Mouse (Mus musculus): ENCODE data around the gene Eif3d.
"Not testable (repeated sequence)": the region's sequence is repeated elsewhere in the genome, so short reads cannot be mapped to it uniquely, and the experiment has no call there.

Gene Eif3d

DNA sequence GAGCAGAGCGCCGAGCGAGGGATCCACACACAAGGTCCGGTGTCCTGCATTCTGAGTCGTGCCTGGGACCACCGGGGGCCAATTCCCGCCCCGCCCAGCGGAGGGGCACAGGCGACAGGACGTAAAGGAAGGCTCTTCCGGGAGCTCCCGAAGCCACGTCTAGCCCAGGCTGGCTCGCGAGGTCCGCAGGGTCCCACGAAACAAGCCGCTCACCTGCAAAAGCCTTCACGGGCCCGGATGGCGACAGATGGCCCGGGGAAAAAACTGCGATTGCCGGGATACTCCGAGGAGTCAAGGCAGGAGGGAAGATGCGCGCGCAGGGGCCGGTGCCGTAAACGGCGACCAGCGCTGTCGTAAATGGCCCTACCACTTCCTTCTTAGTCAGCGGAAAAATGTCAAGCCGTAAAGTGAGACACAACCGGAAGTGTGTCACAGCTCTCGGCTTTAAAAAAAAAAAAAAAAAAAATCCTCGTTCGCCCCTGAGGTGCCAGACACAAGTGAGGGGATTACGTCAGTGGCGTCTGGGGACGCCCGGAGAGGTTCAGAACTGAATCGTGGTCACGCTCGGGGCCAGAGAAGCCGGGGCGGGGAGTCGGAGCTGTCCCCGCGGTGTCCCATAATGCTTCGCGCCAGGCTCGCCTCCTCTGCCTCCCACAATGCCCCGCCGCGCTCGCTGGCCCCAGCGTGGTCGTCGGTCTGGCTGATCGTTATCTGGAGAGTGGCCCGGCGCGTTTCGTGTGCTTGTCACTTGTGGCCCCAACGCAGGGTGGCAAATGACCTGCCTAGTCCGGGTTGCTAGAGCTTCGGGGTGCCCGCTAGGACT lies at the start of gene Eif3d:
Gene Eif3d (minus strand): TSS at position 344 of the 823 bp plus-strand sequence.
- DNase-seq (ENCODE audit: low spot score), result peak; percentile 97

DNA sequence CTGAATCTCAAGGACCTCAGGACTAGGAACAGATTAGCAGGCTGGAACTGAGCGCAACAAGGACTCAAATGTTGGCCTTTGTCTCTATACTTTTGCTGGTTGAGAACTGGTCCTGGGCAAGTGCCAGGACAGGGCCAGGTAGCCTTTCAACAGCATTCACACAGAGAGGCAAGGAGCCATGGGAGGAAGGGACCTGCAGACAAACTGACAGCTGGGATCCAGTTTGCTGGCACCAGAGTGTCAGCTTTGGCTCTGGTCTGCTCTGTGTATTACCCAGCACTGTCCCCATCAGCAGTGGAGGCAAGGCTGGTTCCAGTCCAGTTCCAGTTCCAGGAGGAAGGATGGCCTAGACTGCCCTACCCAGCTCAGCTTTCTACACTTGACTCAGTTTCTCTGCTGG lies 43.4 kb upstream of the Eif3d start:
- DNase-seq (ENCODE audit: low spot score), result no peak

DNA sequence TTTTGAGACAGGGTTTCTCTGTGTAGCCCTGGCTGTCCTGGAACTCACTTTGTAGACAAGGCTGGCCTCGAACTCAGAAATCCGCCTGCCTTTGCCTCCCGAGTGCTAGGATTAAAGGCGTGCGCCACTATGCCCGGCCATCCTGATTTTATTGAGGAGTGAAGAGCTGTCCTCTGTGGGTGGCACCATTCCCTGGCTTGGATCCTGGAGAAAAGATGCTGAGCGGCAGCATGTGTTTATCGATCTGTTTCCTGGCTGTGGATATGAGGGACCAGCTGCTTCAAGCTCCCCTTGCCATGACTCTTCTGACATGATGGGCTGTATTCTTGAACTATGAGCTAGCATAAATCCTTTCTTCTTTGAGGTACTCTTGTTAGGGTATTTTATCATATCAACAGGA lies 37.6 kb upstream of the Eif3d start:
- DNase-seq (ENCODE audit: low spot score), result not testable (repeated sequence)

DNA sequence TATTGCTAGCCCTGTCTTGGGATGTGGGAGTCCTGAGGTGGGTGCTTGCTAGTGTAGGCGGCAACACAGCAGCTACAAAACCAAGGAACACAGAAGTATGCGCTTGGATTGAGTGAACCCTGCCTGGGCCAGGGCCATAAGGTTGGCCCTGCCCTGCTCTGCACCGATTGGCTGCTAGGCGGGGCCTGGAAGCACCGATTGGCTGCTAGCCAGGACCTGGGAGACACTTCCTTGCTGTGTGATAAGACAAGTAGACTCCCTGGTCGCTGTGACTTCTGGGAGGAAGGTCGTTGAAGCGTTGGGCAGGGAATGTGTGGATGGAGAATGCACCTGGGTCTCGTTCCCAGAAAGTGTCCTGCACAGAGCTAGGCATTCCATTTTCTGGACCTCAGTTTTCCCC lies 33.3 kb upstream of the Eif3d start:
- no peak for DNase-seq (ENCODE audit: low spot score)

DNA sequence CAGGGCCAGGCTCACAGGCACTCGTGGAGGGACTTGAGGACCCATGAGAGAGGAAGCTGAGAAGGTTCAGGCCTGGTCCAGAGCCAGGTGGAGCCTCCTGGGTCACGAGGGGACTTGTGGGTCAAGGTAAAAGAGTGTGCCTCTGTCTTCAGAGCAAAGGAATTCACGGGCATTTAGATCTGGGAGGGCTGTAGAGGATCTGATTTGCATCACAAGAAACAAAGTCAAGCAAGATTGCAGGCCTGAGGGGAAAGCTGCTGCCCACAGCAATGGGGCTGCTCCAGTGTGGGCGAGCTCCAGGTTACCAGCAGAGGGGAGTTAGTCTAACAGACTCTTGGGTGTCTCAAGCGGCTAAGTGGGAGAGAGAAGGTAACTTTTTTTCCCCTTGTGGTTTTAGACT lies 30.8 kb upstream of the Eif3d start:
- no peak for DNase-seq (ENCODE audit: low spot score)

DNA sequence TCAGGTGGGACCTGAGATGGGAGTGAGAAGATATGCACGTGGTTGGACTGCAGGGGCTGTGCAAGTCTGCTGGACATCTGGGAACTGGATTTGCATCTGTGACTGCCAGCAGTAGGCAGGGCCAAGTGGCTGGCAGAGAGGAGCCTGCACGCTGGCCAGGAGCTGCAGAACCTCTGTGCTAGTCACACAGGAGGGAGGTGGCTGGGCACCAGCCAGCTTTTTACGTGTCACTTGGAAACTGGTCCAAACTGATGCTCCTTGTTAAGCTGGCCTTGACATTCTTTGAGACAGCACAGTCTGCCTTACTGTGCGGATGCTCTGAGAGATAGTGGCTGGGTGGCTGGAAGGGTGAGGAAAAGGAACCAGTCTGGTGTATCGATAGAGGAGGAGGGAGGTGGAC lies 17.9 kb upstream of the Eif3d start:
- DNase-seq (ENCODE audit: low spot score), result no peak

DNA sequence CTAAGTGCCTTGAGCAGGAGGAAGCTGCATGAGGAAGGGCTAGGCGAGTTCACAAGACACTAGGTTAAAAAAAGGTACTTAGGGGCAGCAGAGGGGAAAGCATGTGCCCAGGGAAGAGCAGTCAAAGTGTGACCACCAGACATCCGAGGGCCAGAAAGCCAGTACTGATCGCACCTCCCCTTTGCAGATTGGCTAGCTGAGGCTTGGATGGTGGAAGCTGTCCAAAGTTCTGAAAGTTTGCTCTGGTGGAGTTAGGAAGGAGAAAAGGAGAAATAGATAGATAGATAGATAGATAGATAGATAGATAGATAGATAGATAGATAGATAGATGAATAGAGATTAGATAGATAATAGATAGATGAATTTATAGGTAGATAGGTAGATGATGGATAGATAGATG lies 12.8 kb upstream of the Eif3d start:
- DNase-seq (ENCODE audit: low spot score), result no peak

DNA sequence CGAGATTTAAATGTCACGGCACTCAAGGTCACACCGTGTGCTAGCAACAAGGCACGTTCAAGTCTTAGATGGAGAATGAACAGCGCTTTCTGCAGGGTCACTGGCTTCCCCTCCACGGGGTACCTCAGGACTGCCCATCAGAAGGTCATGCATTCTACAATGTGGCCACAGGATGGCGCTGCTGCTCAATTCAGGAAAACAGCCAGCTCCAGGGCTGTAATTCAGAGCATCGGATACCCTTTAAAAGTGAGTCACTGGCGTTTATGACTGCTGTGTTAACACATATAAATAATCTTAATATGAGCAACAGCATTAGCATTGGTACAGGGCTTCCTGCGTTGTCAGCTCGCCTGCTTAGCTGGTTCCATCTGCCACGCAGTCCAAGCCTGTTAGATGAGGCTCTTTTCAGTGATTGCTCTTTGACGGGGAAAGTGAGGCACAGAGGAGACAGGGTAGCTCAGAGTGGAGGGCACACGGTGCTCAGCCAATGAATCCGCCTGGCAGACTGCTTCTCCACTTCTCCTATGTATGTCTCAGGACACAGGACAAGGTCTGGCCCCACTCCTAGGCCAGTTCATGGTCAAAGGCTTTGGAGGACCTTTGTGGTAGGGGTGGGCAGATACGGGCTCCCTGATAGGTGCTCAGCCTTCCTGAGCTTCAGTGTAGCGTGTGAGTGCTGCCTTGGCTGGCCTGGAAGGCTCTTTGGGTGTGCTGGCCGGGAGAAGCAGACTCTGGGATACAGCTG lies 11.8 kb upstream of the Eif3d start:
- DNase-seq (ENCODE audit: low spot score), result peak; percentile 41

DNA sequence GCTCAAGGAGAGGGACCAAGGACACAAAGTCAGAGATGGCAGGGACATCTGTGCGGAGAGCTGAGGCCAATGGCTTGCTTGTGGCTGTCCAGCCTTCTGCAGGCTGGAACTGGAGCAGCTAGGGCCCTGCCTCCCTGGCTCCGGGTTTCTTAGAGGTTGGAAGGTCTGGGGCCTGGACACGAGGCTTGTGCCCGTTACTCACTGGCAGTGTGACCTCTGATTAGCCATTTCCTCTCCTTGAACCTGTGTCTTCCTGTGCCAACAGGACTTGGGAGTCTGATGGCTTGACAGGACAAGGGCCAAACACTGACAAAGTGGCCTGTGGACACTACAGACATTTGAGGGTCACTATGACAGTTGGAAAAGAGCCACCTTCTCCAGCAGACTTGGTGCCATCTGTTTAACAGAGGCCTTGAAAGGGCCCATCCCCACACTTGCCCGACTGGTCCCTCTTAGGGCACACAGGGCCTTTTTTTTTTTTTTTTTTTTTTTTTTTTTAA lies 10.6 kb upstream of the Eif3d start:
- no peak for DNase-seq (ENCODE audit: low spot score)

DNA sequence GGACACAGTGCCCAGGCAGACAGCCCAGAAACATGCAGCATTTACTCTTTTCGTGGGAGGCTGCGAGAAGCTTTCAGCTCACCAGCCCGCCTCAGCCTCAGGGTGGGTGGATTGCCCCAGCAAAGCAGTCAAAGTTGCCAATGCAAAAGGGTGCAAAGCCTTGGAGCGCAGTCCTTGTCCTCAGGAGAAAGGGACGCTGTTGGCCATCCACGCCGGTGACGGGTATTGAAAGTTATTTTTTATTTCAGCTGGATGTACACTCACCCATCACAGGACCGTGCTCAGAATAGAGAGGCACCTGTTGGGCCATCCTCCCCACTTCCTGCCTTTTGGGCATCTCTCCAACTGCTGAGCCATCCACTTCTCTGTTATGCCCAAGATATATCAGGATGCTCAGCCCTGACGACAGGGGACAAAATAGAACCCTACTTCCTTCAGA lies 8.8 kb upstream of the Eif3d start:
- DNase-seq (ENCODE audit: low spot score), result peak; percentile 49

DNA sequence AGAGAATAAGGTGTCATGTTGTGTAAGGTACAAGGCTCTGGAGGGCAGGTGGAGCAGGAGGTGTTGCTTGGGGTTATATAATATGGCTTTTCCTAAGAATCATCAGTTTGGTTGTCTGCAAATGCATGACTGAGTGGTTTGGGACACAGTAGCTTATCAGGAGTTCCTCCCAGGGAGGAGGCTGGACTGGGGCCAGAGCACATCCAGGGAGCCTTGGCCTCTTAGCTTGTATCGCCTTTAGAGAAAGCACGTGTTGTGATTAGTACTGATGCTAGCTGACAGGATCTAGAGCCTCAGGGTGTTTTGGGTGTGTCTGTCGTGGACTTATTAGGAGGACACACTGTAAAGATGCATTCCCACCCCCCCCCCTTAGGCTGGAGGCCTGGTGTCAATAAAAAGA lies 7.0 kb upstream of the Eif3d start:
- DNase-seq (ENCODE audit: low spot score), result no peak

DNA sequence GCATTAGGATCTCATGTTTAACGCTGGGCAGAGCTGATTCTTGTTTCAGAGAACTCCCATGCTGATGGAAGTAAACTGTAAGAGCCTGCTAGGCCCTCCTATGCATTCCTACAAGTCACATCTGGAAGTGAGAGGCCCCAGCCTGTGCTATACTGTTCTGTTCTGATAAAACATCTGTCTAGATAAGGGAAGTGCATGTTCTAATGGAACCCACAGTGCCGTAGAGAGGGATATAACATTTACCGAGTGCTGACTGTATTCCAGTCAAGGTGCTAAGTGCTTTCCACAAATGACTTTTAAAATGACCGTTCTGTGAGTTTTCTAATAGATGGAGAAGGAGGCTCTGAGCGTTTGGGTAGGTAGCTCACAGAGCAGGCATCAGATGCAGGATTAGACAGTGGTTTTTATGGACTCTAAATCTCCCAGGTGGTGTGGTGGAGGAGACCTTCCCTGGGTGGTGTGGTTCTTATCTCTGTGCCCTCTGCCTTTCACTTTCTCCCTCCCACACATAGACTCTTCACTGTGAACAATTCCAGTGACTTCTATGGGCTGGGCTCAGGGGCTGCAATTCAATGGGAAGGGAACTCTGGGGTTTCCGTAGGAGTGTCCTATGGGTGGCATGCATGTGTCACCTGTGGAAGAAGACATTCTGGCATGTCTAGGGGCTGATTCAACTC lies 3.7 kb upstream of the Eif3d start:
- no peak for DNase-seq (ENCODE audit: low spot score)

DNA sequence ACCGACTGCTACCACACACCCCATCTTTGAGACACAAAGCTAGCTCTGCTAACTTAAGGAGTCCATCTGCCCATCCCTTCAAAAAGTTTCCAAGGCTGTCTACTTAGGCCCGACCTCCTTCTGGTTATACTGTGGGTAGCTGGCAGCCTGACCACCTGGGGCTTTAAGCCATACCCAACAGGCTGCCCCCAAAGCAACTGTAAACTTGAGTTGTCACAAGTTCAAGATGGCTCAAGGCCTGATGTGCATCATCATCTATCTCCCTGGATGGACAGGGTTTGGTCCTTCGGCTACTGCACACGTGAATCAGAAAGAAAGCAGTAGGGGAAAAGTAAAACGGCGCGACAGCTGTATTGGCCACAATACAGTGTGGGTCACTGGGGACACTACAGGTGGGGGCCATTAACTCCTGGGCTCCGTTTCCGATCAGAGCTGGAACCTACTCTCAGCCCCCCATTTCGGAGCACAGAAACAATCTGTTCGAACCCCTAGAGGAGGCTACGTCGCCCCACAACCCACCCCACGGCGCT lies 608 bp downstream of the Eif3d start:
- DNase-seq (ENCODE audit: low spot score), result no peak

DNA sequence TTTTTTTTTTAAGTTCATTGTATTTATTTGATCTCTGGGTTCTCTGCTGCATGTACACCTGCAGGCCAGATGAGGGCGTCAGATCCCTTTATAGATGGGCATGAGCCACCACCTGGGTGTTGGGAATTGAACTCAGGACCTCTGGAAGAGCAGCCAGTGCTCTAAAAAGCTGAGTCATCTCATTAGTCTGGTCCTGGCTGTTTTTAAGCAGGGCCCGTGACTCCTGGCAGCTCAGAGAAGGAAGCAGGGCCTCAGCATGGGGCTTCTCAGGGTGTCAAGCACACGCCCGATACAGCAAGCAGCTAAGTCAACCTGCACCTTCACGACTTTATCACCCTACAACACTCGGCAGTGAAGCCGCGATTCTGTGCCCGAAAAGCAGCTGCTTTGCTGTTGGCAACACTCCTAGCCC lies 5.5 kb downstream of the Eif3d start:
- no peak for DNase-seq (ENCODE audit: low spot score)

DNA sequence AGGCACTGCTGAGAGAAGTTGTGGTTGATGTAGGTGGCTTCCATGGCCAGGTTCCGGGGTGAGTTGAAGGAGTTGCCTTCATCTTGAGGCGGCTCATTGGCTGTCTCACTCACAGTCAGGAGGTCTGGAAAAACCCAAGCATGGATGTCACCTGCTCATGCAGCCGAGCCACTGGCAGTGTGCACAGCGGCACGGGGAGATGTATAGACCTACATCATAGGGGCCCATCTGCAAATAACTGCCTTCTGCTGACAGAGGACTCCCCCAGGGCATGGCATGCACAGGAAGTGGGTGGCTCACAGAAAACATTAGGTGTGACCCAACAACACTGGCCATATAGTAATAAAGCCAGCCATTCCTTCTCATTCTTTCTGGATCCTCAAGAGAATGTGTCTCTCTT lies 8.2 kb downstream of the Eif3d start:
- no peak for DNase-seq (ENCODE audit: low spot score)

DNA sequence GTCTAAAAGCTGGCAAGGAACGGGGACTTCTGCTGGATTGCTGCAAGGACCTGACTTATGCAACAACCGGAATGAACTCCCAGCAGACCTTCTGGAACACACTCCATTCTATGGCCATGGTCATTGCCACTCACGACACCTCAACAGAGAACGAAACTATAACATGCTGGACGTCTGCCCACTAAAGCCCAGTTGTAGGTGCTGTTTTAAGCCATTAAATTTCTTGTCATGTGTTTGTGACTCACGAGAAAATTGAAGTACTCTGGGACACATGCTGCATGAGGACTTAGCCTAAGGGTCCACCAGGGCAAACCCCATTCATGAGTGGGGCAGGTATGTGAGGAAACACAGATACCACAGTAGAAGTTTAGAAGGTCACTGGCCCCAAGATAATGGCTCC lies 9.9 kb downstream of the Eif3d start:
- no peak for DNase-seq (ENCODE audit: low spot score)

DNA sequence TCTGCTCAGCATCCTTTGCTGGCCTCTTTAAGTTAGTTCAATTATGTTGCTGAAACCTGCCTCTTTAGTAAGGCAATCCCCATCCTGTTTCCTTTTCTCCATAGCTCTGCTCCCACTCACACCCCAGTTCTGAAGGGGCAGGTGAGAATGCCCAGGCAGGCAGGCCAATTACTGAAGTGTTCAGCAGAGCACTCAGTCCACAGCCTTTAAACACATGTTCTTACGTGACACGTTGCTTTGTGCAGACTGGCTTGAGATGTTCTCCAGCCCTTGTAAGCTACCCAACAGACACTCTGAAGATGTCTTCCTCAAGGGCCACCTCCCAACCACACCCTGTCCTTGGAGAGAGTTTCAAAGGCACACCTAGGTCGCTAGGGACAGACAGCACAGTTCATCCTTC lies 12.5 kb downstream of the Eif3d start:
- DNase-seq (ENCODE audit: low spot score), result no peak

DNA sequence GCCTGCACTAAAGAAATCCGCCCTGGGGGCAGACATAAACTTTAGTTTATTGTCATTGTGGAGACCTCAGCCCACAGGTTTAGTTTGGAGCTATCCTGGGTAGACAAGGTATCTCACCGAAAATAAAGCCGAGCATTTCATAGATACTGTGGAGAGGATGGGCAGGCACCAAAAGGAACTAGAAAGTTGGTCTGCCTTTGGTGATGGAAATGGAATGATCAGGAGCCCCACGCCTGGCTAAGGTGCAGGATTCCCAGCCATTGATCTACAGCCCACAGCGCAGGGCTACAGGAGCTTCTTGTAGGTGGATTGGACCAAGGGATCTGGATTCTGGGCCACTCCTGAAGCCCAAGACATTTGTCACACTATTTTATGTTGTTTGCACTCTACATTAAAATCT lies 13.0 kb downstream of the Eif3d start:
- no peak for DNase-seq (ENCODE audit: low spot score)

DNA sequence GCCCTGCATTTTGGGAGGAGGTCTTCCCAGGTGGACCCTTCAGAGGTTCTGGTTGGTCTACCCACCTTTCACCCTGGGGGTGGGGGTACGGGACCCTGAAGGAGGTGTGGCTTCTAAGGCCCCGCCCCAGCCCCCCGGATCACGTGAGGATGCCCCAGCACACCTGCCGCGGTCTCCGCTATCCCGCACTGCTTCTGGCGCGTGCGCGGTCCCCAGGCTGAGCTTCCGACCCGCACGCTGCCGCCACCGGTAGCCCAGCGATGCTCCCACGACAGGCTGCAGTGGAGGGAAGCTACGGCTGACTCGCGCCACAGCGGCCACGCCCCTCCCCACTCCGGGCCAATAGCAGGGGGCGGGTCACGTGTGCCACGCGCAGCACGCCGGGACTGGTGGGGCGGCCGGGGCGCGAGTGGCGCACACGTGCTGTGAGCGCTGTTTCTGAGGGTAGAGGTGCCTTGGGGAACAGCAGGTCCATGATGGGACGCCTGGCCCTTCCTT lies 14.2 kb downstream of the Eif3d start, which contains the start of gene Foxred2:
Gene Foxred2 (minus strand): TSS at position 319 of the 498 bp plus-strand sequence.
- peak; percentile 83 for DNase-seq (ENCODE audit: low spot score)

DNA sequence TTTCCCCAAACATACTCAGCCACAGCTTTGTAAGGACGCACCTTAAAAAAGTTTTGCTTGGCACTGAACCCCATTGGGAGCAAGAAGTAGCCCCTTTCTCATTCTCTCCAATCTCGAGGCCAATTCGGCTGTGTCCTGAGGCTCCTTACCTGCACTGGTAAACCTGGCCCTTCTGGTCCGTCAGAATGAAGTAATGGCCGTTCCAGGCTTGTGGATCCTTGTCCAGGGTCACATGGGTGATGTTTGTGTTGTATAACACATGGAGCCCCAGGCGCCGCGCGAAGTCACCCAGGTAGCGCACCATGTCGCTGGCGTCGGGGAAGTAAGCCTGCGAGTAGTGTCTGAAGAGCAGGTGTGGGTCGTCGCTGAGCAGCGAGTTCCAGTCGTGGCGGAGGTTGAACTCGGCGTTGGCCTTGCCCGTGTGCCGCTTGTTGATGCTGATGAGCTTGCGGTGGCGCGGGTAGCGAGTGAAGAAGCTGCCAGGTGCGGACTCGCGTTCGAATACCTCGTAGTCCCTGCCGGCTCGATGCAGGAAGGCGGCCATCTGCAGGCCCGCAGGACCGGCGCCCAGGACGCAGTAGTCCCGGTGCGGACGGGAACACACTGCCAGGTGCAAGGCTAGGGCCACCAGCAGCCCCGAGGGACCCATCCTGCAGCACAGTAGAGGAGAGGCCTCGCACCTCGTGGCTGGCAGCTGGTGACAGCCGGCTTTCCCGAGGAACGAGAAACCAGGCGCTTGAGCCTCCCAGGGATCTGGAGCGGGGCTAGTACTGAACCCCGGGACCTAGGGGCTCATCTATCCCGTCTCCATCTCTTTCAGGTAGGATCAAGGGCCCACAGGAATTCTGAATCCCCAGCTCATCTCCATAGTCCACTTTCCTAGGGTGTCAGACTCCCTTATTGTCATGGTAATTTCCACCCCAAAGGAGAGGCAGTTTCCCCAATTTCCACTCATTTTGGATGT lies 14.9 kb downstream of the Eif3d start:
- no peak for DNase-seq (ENCODE audit: low spot score)

DNA sequence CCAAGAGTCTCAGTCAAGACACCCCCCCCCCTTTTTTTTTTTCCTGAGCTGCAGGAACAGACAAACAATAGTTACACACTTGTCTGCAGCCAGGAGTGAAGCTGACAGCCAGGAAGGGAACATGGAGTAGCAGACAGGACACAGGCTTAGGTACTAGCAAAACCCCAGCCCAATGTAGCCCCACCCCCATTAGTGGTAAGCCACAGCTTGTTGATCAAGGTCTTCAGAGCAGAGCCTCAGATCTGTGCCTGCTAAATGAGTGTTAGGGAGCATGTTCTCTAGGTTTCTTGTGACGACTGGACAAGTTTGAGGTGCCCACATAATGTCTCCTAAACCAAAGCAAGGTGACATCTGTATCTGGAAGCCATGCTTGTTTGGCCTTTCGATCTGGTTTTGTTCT lies 16.3 kb downstream of the Eif3d start:
- no peak for DNase-seq (ENCODE audit: low spot score)
